Mouse (Mus musculus) kidney, embryonic 16.5 days (tissue): Measurements from ENCODE around the gene Cacna1a. TPM values are rescaled to one million over a fixed set of nuclear protein-coding genes. Genes with fewer than 3 reads are reported as not detected.
"Not testable (repeated sequence)": the region's sequence is repeated elsewhere in the genome, so short reads cannot be mapped to it uniquely, and the experiment has no call there.

Experiments used
- ATAC-seq: fragments of 200-750 bp; cut with Nextera tagmentation; 2 replicates; pipeline ENCODE4 v1.8.0; 2017; ENCODE audit warnings: moderate TSS enrichment; ENCODE audit not compliant: low FRiP score, low TSS enrichment
- H3K27ac ChIP-seq: fragments of 300-500 bp; sonication (generic); 2 replicates; pipeline ENCODE4 v1.5.1; 2014; ENCODE audit warnings: low read length
- H3K27me3 ChIP-seq: fragments of 300-500 bp; sonication (generic); 2 replicates; pipeline ENCODE4 v1.6.1; 2014; ENCODE audit warnings: low read length, control low read depth, mixed read lengths; ENCODE audit not compliant: insufficient read depth
- H3K36me3 ChIP-seq: fragments of 300-500 bp; sonication (generic); 2 replicates; pipeline ENCODE4 v1.6.1; 2014; ENCODE audit warnings: low read length, control low read depth, mixed read lengths; ENCODE audit not compliant: insufficient read depth
- H3K4me1 ChIP-seq: fragments of 300-500 bp; sonication (generic); 2 replicates; pipeline ENCODE4 v1.6.1; 2014; ENCODE audit warnings: low read length, control low read depth, mixed read lengths; ENCODE audit not compliant: insufficient read depth
- H3K4me2 ChIP-seq: fragments of 300-500 bp; sonication (generic); replicated peaks from 2 replicates; pipeline ENCODE4 v1.6.1; 2014; ENCODE audit warnings: low read depth, low read length
- H3K4me3 ChIP-seq: fragments of 300-500 bp; sonication (generic); 2 replicates; pipeline ENCODE4 v1.5.1; 2014; ENCODE audit warnings: mild to moderate bottlenecking, low read length
- H3K9ac ChIP-seq: fragments of 300-500 bp; sonication (generic); replicated peaks from 2 replicates; pipeline ENCODE4 v1.6.1; 2014; ENCODE audit warnings: low read length
- H3K9me3 ChIP-seq: fragments of 300-500 bp; sonication (generic); 2 replicates; pipeline ENCODE4 v1.6.1; 2016; ENCODE audit warnings: low read length, control low read depth
- WGBS: fragments of 180-500 bp; shearing (Covaris S2); extraction: QIAGEN DNeasy Blood & Tissue Kit; methylation state at CpG from one replicate; pipeline ENCODE4 v1.1.7; 2014; 5-methylcytosine and 5-hydroxymethylcytosine counted together
- polyA plus RNA-seq: library from polyadenylated mRNA; unstranded; fragments of >200 nt; fragmentation: Nextera tagmentation; extraction: Ambion mirVana; gene quantifications from 2 replicates; pipeline ENCODE4 v1.2.1, GENCODE M21; 2015

Gene Cacna1a
- polyA plus RNA-seq, 1 experiment from 2014 or later, result 2.0 TPM

GRCm38 (mm10) chr8:84485864-84486263 lies 97.6 kb downstream of the Cacna1a start:
- Histone ChIP-seq H3K36me3 (no peaks in the 10 kb centered on the region), H3K4me1 (no peaks in the 10 kb centered on the region), H3K27me3 (no peaks in the 10 kb centered on the region), H3K9me3 (no peaks in the 10 kb centered on the region), H3K27ac (no peak overlapping the region), H3K9ac (no peak overlapping the region), H3K4me2 (no peak overlapping the region), H3K4me3 (no peak overlapping the region)
- 70% methylated on average over 7 of the region's 7 CpGs for WGBS
- ATAC-seq, result no peak

GRCm38 (mm10) chr8:84489223-84489622 lies 101.0 kb downstream of the Cacna1a start:
- 75% methylated on average over 3 of the region's 3 CpGs for WGBS
- Histone ChIP-seq H3K27me3 (no peaks in the 10 kb centered on the region), H3K9ac (no peak overlapping the region), H3K4me1 (no peaks in the 10 kb centered on the region), H3K36me3 (no peaks in the 10 kb centered on the region), H3K9me3 (no peaks in the 10 kb centered on the region), H3K27ac (no peak overlapping the region), H3K4me2 (no peak overlapping the region), H3K4me3 (no peak overlapping the region)
- ATAC-seq, result no peak

GRCm38 (mm10) chr8:84494541-84495084 lies 106.4 kb downstream of the Cacna1a start:
- no peak overlapping the region for H3K4me3 ChIP-seq
- H3K4me2 ChIP-seq, result no peak overlapping the region
- H3K9ac ChIP-seq, result no peak overlapping the region
- H3K4me1 ChIP-seq, result no peaks in the 10 kb centered on the region
- H3K36me3 ChIP-seq, result no peaks in the 10 kb centered on the region
- no peaks in the 10 kb centered on the region for H3K9me3 ChIP-seq
- WGBS, result 84% methylated on average over 6 of the region's 6 CpGs
- no peak for ATAC-seq
- no peak overlapping the region for H3K27ac ChIP-seq
- no peaks in the 10 kb centered on the region for H3K27me3 ChIP-seq

- ATAC-seq, result no peak
- H3K4me1 ChIP-seq, result no peaks in the 10 kb centered on the region
- WGBS, result 69% methylated on average over 5 of the region's 5 CpGs
- no peak overlapping the region for H3K4me2 ChIP-seq
- no peak overlapping the region for H3K9ac ChIP-seq
- no peak overlapping the region for H3K27ac ChIP-seq
- H3K36me3 ChIP-seq, result no peaks in the 10 kb centered on the region
- H3K4me3 ChIP-seq, result no peak overlapping the region
- no peaks in the 10 kb centered on the region for H3K27me3 ChIP-seq
- H3K9me3 ChIP-seq, result no peaks in the 10 kb centered on the region
Observed at GRCm38 (mm10) chr8:84501181-84501580, 112.9 kb downstream of the Cacna1a start.

GRCm38 (mm10) chr8:84501671-84502308 lies 113.5 kb downstream of the Cacna1a start:
- Histone ChIP-seq H3K4me3 (no peak overlapping the region), H3K9me3 (no peaks in the 10 kb centered on the region), H3K9ac (no peak overlapping the region), H3K4me1 (no peaks in the 10 kb centered on the region), H3K27ac (no peak overlapping the region), H3K36me3 (no peaks in the 10 kb centered on the region), H3K27me3 (no peaks in the 10 kb centered on the region), H3K4me2 (no peak overlapping the region)
- WGBS, result 76% methylated on average over 10 of the region's 10 CpGs
- ATAC-seq, result no peak

- H3K27me3 ChIP-seq, result no peaks in the 10 kb centered on the region
- H3K36me3 ChIP-seq, result no peaks in the 10 kb centered on the region
- H3K4me3 ChIP-seq, result no peak overlapping the region
- no peaks in the 10 kb centered on the region for H3K4me1 ChIP-seq
- H3K9me3 ChIP-seq, result no peaks in the 10 kb centered on the region
- 84% methylated on average over 4 of the region's 4 CpGs for WGBS
- H3K9ac ChIP-seq, result no peak overlapping the region
- H3K4me2 ChIP-seq, result no peak overlapping the region
- no peak overlapping the region for H3K27ac ChIP-seq
- ATAC-seq, result no peak
Observed at GRCm38 (mm10) chr8:84502638-84503037, 114.4 kb downstream of the Cacna1a start.

GRCm38 (mm10) chr8:84507220-84507619 lies 119.0 kb downstream of the Cacna1a start:
- no peak overlapping the region for H3K9ac ChIP-seq
- ATAC-seq, result no peak
- no peaks in the 10 kb centered on the region for H3K4me1 ChIP-seq
- H3K27me3 ChIP-seq, result no peaks in the 10 kb centered on the region
- no peak overlapping the region for H3K27ac ChIP-seq
- WGBS, result 73% methylated on average over 5 of the region's 5 CpGs
- H3K9me3 ChIP-seq, result no peaks in the 10 kb centered on the region
- no peak overlapping the region for H3K4me2 ChIP-seq
- no peaks in the 10 kb centered on the region for H3K36me3 ChIP-seq
- H3K4me3 ChIP-seq, result no peak overlapping the region

GRCm38 (mm10) chr8:84509764-84510163 lies 121.5 kb downstream of the Cacna1a start:
- H3K27me3 ChIP-seq, H3K4me3 ChIP-seq, H3K27ac ChIP-seq, H3K36me3 ChIP-seq, H3K4me2 ChIP-seq, H3K9me3 ChIP-seq, H3K9ac ChIP-seq, ATAC-seq, H3K4me1 ChIP-seq: not testable (repeated sequence)
- 86% methylated on average over 6 of the region's 6 CpGs for WGBS

GRCm38 (mm10) chr8:84511621-84512020 lies 123.4 kb downstream of the Cacna1a start:
- Histone ChIP-seq H3K4me2 (no peak overlapping the region), H3K27ac (no peak overlapping the region), H3K27me3 (no peaks in the 10 kb centered on the region), H3K9me3 (no peaks in the 10 kb centered on the region), H3K4me1 (no peaks in the 10 kb centered on the region), H3K4me3 (no peak overlapping the region), H3K36me3 (no peaks in the 10 kb centered on the region), H3K9ac (no peak overlapping the region)
- WGBS, result 80% methylated on average over 13 of the region's 13 CpGs
- no peak for ATAC-seq

- Histone ChIP-seq H3K4me2 (no peak overlapping the region), H3K36me3 (no peaks in the 10 kb centered on the region), H3K4me3 (no peak overlapping the region), H3K27me3 (no peaks in the 10 kb centered on the region), H3K9me3 (no peaks in the 10 kb centered on the region), H3K27ac (no peak overlapping the region), H3K4me1 (no peaks in the 10 kb centered on the region), H3K9ac (no peak overlapping the region)
- no peak for ATAC-seq
- WGBS, result 20% methylated on average over 2 of the region's 2 CpGs
Observed at GRCm38 (mm10) chr8:84513765-84514164, 125.5 kb downstream of the Cacna1a start.
